Mouse (Mus musculus) CH12.LX (cell line): ENCODE measurements around the gene Kdm5b.

Experiments used
- CHD2 ChIP-seq: IDR thresholded peaks from 2 replicates; pipeline ENCODE4 v1.6.1; 2011; ENCODE audit warnings: low read length, improper control_type of control experiment
- CTCF ChIP-seq, 2 experiments: IDR thresholded peaks in 1 of 2; conservative IDR thresholded peaks in 1 of 2; 2 replicates each; pipeline ENCODE4 v1.5.1; 2011 to 2012; ENCODE audit warnings: low read depth in 2 of 2, low read length in 2 of 2, improper control_type of control experiment in 1 of 2, inconsistent platforms in 1 of 2, mild to moderate bottlenecking in 1 of 2, moderate library complexity in 1 of 2
- E2F4 ChIP-seq: IDR thresholded peaks from 2 replicates; pipeline ENCODE4 v1.6.1; 2011; ENCODE audit warnings: low read depth, low read length, improper control_type of control experiment; ENCODE audit not compliant: insufficient replicate concordance
- EP300 ChIP-seq: IDR thresholded peaks from 2 replicates; pipeline ENCODE4 v1.6.1; 2011; ENCODE audit warnings: low read length, improper control_type of control experiment
- KAT2A ChIP-seq: IDR thresholded peaks from 2 replicates; pipeline ENCODE4 v1.6.1; 2012; ENCODE audit warnings: low read length, improper control_type of control experiment, inconsistent platforms; ENCODE audit not compliant: insufficient replicate concordance
- PAX5 ChIP-seq: IDR thresholded peaks from 2 replicates; pipeline ENCODE4 v1.6.1; 2012; ENCODE audit warnings: low read length, inconsistent platforms, mixed read lengths
- POLR2A ChIP-seq: IDR thresholded peaks from 2 replicates; pipeline ENCODE4 v1.6.1; 2011; ENCODE audit warnings: low read depth, mild to moderate bottlenecking, improper control_type of control experiment, low read length
- SMC3 ChIP-seq: IDR thresholded peaks from 2 replicates; pipeline ENCODE4 v1.6.1; 2011; ENCODE audit warnings: low read depth, low read length, improper control_type of control experiment
- USF1 ChIP-seq: IDR thresholded peaks from 2 replicates; pipeline ENCODE4 v1.6.1; 2014; ENCODE audit warnings: low read depth, mild to moderate bottlenecking, inconsistent platforms, low read length, improper control_type of control experiment
- ZC3H11A ChIP-seq: IDR thresholded peaks from 2 replicates; pipeline ENCODE4 v1.6.1; 2012; ENCODE audit warnings: low read depth, mild to moderate bottlenecking, inconsistent platforms, low read length, improper control_type of control experiment

GRCm38 (mm10) chr1:134570171-134570570, 10.2 kb downstream of the Kdm5b start:
- TF ChIP-seq USF1: no peak
- TF ChIP-seq POLR2A: no peak
- no peak for TF ChIP-seq EP300
- no peak for TF ChIP-seq E2F4
- TF ChIP-seq PAX5: no peak
- TF ChIP-seq KAT2A: no peak
- no peak for TF ChIP-seq CTCF (conservative IDR thresholded peaks at IDR 0.05 in 1 of 2, IDR thresholded peaks at IDR 0.05 in 1 of 2; ENCODE audit: low read depth in 2 of 2, low read length in 2 of 2)
- no peak for TF ChIP-seq ZC3H11A
- TF ChIP-seq SMC3: no peak
- TF ChIP-seq CHD2: no peak
